Mouse (Mus musculus) forebrain, embryonic 14.5 days (tissue): ENCODE results near the gene Sept4. TPM values are rescaled to one million over a fixed set of nuclear protein-coding genes. Genes with fewer than 3 reads are reported as not detected.

Experiments
- ATAC-seq: fragments of 200-750 bp; cut with Nextera tagmentation; 2 replicates; pipeline ENCODE4 v1.8.0; 2017; ENCODE audit warnings: mild to moderate bottlenecking, moderate library complexity
- DNase-seq: peaks from one replicate; pipeline ENCODE4 v3.0.0-alpha.2; 2015; ENCODE audit warnings: low spot score
- H3K27ac ChIP-seq: fragments of 300-500 bp; sonication (generic); 2 replicates; pipeline ENCODE4 v1.5.1; 2014; ENCODE audit warnings: low read depth, mild to moderate bottlenecking, control low read depth, low read length, moderate library complexity
- H3K27me3 ChIP-seq: fragments of 300-500 bp; sonication (generic); replicated peaks from 2 replicates; pipeline ENCODE4 v1.6.1; 2014; ENCODE audit warnings: low read length, control low read depth, mixed read lengths; ENCODE audit not compliant: control insufficient read depth, insufficient read depth
- H3K36me3 ChIP-seq: fragments of 300-500 bp; sonication (generic); 2 replicates; pipeline ENCODE4 v1.6.1; 2014; ENCODE audit warnings: low read length, control low read depth; ENCODE audit not compliant: control insufficient read depth, insufficient read depth
- H3K4me1 ChIP-seq: fragments of 300-500 bp; sonication (generic); 2 replicates; pipeline ENCODE4 v1.6.1; 2014; ENCODE audit warnings: antibody characterized with exemption, low read length, control low read depth; ENCODE audit not compliant: control insufficient read depth, insufficient read depth
- H3K4me2 ChIP-seq: fragments of 300-500 bp; sonication (generic); 2 replicates; pipeline ENCODE4 v1.6.1; 2014; ENCODE audit warnings: mild to moderate bottlenecking, control low read depth, low read length
- H3K4me3 ChIP-seq: fragments of 300-500 bp; sonication (generic); 2 replicates; pipeline ENCODE4 v1.5.1; 2014; ENCODE audit warnings: low read depth, low read length, control low read depth
- H3K9ac ChIP-seq: fragments of 300-500 bp; sonication (generic); 2 replicates; pipeline ENCODE4 v1.6.1; 2014; ENCODE audit warnings: mild to moderate bottlenecking, low read length, control low read depth, moderate library complexity
- H3K9me3 ChIP-seq: fragments of 300-500 bp; sonication (generic); replicated peaks from 2 replicates; pipeline ENCODE4 v1.6.1; 2016; ENCODE audit warnings: low read length, control low read depth, mixed read lengths; ENCODE audit not compliant: control insufficient read depth
- whole genome bisulfite sequencing: fragments of 180-500 bp; shearing (Covaris S2); extraction: QIAGEN DNeasy Blood & Tissue Kit; methylation state at CpG from one replicate; pipeline ENCODE4 v1.1.7; 2014; 5-methylcytosine and 5-hydroxymethylcytosine counted together
- polyA plus RNA-seq: library from polyadenylated mRNA; unstranded; fragments of >200 nt; fragmentation: Nextera tagmentation; extraction: Ambion mirVana; gene quantifications from 2 replicates; pipeline ENCODE4 v1.2.1, GENCODE M21; 2014

Sept4 gene
- polyA plus RNA-seq, 1 experiment from 2014 or later: 16.8 TPM

GRCm38 (mm10) chr11:87574520-87575180 is 5.9 kb downstream of the Sept4 start:
- Histone ChIP-seq H3K27me3 (no peaks in the 10 kb centered on the region), H3K4me2 (no peak overlapping the region), H3K4me1 (0 out of 2 replicates have a peak, but pooled peaks cover 8% of the 10 kb centered on the region), H3K36me3 (no peaks in the 10 kb centered on the region), H3K9ac (no peak overlapping the region), H3K9me3 (no peaks in the 10 kb centered on the region), H3K27ac (no peak overlapping the region), H3K4me3 (no peak overlapping the region)
- 81% methylated on average over 21 of the region's 21 CpGs for WGBS
- no peak for ATAC-seq
- DNase-seq: no peak

GRCm38 (mm10) chr11:87577601-87578248 is 9.0 kb downstream of the Sept4 start:
- no peaks in the 10 kb centered on the region for H3K27me3 ChIP-seq
- H3K27ac ChIP-seq: no peak overlapping the region
- peak overlapping the region; percentile 42 for H3K4me3 ChIP-seq
- 12% methylated on average over 6 of the region's 6 CpGs for WGBS
- DNase-seq (no peak), ATAC-seq (no peak)
- no peaks in the 10 kb centered on the region for H3K9me3 ChIP-seq
- H3K4me2 ChIP-seq: peak overlapping the region; percentile 72
- H3K9ac ChIP-seq: peak overlapping the region; percentile 61
- H3K4me1 ChIP-seq: 0 out of 2 replicates have a peak, but pooled peaks cover 8% of the 10 kb centered on the region
- H3K36me3 ChIP-seq: no peaks in the 10 kb centered on the region

- DNase-seq: peak; percentile 49
- Histone ChIP-seq H3K36me3 (no peaks in the 10 kb centered on the region), H3K9me3 (no peaks in the 10 kb centered on the region), H3K4me3 (peak overlapping the region; percentile 42), H3K27ac (no peak overlapping the region), H3K27me3 (no peaks in the 10 kb centered on the region), H3K4me2 (peak overlapping the region; percentile 72), H3K9ac (peak overlapping the region; percentile 61), H3K4me1 (0 out of 2 replicates have a peak, but pooled peaks cover 8% of the 10 kb centered on the region)
- peak; percentile 87 for ATAC-seq
- under 1% methylated on average over 40 of the region's 40 CpGs for WGBS
These were observed 9.7 kb downstream of the Sept4 start for GRCm38 (mm10) chr11:87578249-87578962.

- peak overlapping the region; percentile 72 for H3K4me2 ChIP-seq
- no peak overlapping the region for H3K27ac ChIP-seq
- H3K9ac ChIP-seq: peak overlapping the region; percentile 61
- no peaks in the 10 kb centered on the region for H3K9me3 ChIP-seq
- 0 out of 2 replicates have a peak, but pooled peaks cover 8% of the 10 kb centered on the region for H3K4me1 ChIP-seq
- peak overlapping the region; percentile 42 for H3K4me3 ChIP-seq
- H3K27me3 ChIP-seq: no peaks in the 10 kb centered on the region
- ATAC-seq (peak; percentile 57), DNase-seq (no peak)
- H3K36me3 ChIP-seq: no peaks in the 10 kb centered on the region
- WGBS: 15% methylated on average over 10 of the region's 10 CpGs
These were observed 10.4 kb downstream of the Sept4 start for GRCm38 (mm10) chr11:87578963-87579601.

- WGBS: 55% methylated on average over 1 of the region's 1 CpGs
- no peak overlapping the region for H3K27ac ChIP-seq
- no peak overlapping the region for H3K4me2 ChIP-seq
- DNase-seq (no peak), ATAC-seq (no peak)
- no peak overlapping the region for H3K4me3 ChIP-seq
- no peak overlapping the region for H3K9ac ChIP-seq
- H3K4me1 ChIP-seq: 0 out of 2 replicates have a peak, but pooled peaks cover 8% of the 10 kb centered on the region
- no peaks in the 10 kb centered on the region for H3K27me3 ChIP-seq
- no peaks in the 10 kb centered on the region for H3K36me3 ChIP-seq
- H3K9me3 ChIP-seq: no peaks in the 10 kb centered on the region
These were observed 11.0 kb downstream of the Sept4 start for GRCm38 (mm10) chr11:87579713-87580112.

GRCm38 (mm10) chr11:87580543-87581085 is 11.9 kb downstream of the Sept4 start:
- Histone ChIP-seq H3K4me2 (no peak overlapping the region), H3K4me1 (0 out of 2 replicates have a peak, but pooled peaks cover 8% of the 10 kb centered on the region), H3K27me3 (no peaks in the 10 kb centered on the region), H3K9me3 (no peaks in the 10 kb centered on the region), H3K36me3 (no peaks in the 10 kb centered on the region), H3K9ac (no peak overlapping the region), H3K4me3 (no peak overlapping the region), H3K27ac (no peak overlapping the region)
- 45% methylated on average over 9 of the region's 10 CpGs for WGBS
- DNase-seq (no peak), ATAC-seq (no peak)

GRCm38 (mm10) chr11:87581161-87581865 is 12.6 kb downstream of the Sept4 start:
- no peak overlapping the region for H3K4me2 ChIP-seq
- no peak overlapping the region for H3K9ac ChIP-seq
- WGBS: 88% methylated on average over 12 of the region's 12 CpGs
- DNase-seq (no peak), ATAC-seq (no peak)
- no peaks in the 10 kb centered on the region for H3K36me3 ChIP-seq
- H3K4me3 ChIP-seq: no peak overlapping the region
- H3K27ac ChIP-seq: no peak overlapping the region
- H3K27me3 ChIP-seq: no peaks in the 10 kb centered on the region
- no peaks in the 10 kb centered on the region for H3K9me3 ChIP-seq
- H3K4me1 ChIP-seq: 0 out of 2 replicates have a peak, but pooled peaks cover 8% of the 10 kb centered on the region
